Mouse (Mus musculus): ENCODE measurements around the gene Fezf2. TPM values are rescaled to one million over a fixed set of nuclear protein-coding genes. Genes with fewer than 3 reads are reported as not detected.

Fezf2 gene
- 0.17 TPM in 1 of 2 replicates, not detected in the other for polyA plus RNA-seq (2014; fragmentation: Nextera tagmentation; extraction: Ambion mirVana)

DNA sequence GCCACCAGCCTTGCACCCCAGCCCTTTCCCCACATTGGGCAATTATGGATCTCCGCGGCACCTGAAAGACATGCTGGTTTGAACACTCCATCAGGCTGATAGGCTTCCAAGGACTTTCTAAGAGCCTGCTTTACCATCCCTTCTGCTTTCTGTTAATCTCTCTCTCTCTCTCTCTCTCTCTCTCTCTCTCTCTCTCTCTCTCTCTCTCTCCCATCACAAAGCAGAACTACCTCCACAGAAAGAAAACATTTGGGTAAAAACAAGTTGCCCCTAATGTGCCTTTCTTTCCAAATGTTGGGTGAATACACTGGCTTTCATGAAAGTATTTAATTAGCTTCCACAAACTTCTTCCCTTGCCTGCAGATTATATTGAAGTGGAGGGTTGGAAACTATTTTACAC is at the start of gene Fezf2:
Gene Fezf2 (minus strand): TSS at position 101 of the 400 bp plus-strand sequence.
- H3K4me1 ChIP-seq (ENCODE audit: control insufficient read depth, insufficient read depth, low read length): peaks cover 11% of the 10 kb centered on the region; the same call in 1 of the 2 replicates
- DNase-seq (ENCODE audit: low spot score): no peak
- 2% methylated on average over 2 of the region's 2 CpGs for whole genome bisulfite sequencing
- H3K27me3 ChIP-seq (ENCODE audit: control insufficient read depth, insufficient read depth, low read length): peaks cover 86% of the 10 kb centered on the region
- H3K27ac ChIP-seq (replicated peaks; ENCODE audit: low read depth, low read length): no peak within 1 kb of the TSS
- H3K4me3 ChIP-seq (ENCODE audit: low read depth, low read length): no peak within 1 kb of the TSS
- ATAC-seq (ENCODE audit: insufficient number of reproducible peaks, low FRiP score, low TSS enrichment, low read depth): no peak
- H3K9ac ChIP-seq (ENCODE audit: low read length): no peak within 1 kb of the TSS
- no peak within 1 kb of the TSS for H3K4me2 ChIP-seq (ENCODE audit: low read depth, severe bottlenecking)
- no peaks in the 10 kb centered on the region for H3K9me3 ChIP-seq (ENCODE audit: control insufficient read depth, low read length)
- H3K36me3 ChIP-seq (ENCODE audit: control insufficient read depth, insufficient read depth, low read length): no peaks in the 10 kb centered on the region

DNA sequence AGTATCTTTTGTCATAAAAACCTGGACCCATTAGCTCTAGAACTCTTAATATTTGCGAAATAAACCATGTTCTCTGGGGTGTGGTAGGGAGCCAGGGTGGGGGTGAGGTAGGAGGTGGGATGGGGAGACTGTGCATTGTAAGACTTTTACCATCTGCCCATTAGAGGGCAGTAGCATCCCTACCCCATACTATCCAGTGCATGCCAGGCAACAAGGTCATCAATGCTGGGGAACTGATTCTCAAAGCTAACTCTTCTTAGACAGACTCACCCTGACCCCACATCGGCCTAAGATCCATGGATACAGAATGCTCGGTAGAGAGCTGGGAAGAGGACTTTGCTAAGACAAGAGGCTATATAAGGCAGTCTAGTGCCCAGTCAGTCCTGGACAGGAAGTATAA is 49.6 kb upstream of the Fezf2 start:
- ATAC-seq (ENCODE audit: insufficient number of reproducible peaks, low FRiP score, low TSS enrichment, low read depth) (no peak), DNase-seq (ENCODE audit: low spot score) (no peak)
- Histone ChIP-seq H3K9me3 (ENCODE audit: control insufficient read depth, low read length) (no peaks in the 10 kb centered on the region), H3K4me1 (ENCODE audit: control insufficient read depth, insufficient read depth, low read length) (no peaks in the 10 kb centered on the region), H3K9ac (ENCODE audit: low read length) (no peak overlapping the region), H3K27ac (replicated peaks; ENCODE audit: low read depth, low read length) (no peak overlapping the region), H3K36me3 (ENCODE audit: control insufficient read depth, insufficient read depth, low read length) (no peaks in the 10 kb centered on the region), H3K4me2 (ENCODE audit: low read depth, severe bottlenecking) (no peak overlapping the region), H3K4me3 (ENCODE audit: low read depth, low read length) (no peak overlapping the region), H3K27me3 (ENCODE audit: control insufficient read depth, insufficient read depth, low read length) (no peaks in the 10 kb centered on the region)
- 77% methylated on average over 3 of the region's 3 CpGs for WGBS

DNA sequence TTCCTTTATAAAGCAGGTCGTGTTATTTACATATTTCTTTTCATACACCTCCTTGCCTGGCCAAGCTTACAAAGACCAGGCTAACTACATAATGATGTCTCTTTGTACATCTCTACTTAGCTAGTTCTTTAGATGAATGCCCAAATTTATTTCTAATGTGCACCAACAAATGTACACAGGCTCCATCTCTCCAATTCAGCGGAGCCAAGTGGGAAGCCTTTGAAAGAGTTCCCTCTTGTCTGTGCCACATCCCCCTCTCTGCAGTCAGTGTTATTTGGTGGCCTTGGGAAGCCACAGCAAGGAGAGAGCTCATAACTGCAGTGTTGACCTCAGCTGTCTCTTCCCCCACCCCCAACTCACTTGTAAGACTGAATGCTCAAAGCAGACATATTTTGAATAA is 46.3 kb upstream of the Fezf2 start:
- H3K4me2 ChIP-seq (ENCODE audit: low read depth, severe bottlenecking): no peak overlapping the region
- ATAC-seq (ENCODE audit: insufficient number of reproducible peaks, low FRiP score, low TSS enrichment, low read depth): no peak
- no peaks in the 10 kb centered on the region for H3K4me1 ChIP-seq (ENCODE audit: control insufficient read depth, insufficient read depth, low read length)
- DNase-seq (ENCODE audit: low spot score): no peak
- H3K9ac ChIP-seq (ENCODE audit: low read length): no peak overlapping the region
- H3K9me3 ChIP-seq (ENCODE audit: control insufficient read depth, low read length): no peaks in the 10 kb centered on the region
- H3K27ac ChIP-seq (replicated peaks; ENCODE audit: low read depth, low read length): no peak overlapping the region
- H3K4me3 ChIP-seq (ENCODE audit: low read depth, low read length): no peak overlapping the region
- 66% methylated on average over 2 of the region's 2 CpGs for WGBS
- H3K27me3 ChIP-seq (ENCODE audit: control insufficient read depth, insufficient read depth, low read length): no peaks in the 10 kb centered on the region
- no peaks in the 10 kb centered on the region for H3K36me3 ChIP-seq (ENCODE audit: control insufficient read depth, insufficient read depth, low read length)

DNA sequence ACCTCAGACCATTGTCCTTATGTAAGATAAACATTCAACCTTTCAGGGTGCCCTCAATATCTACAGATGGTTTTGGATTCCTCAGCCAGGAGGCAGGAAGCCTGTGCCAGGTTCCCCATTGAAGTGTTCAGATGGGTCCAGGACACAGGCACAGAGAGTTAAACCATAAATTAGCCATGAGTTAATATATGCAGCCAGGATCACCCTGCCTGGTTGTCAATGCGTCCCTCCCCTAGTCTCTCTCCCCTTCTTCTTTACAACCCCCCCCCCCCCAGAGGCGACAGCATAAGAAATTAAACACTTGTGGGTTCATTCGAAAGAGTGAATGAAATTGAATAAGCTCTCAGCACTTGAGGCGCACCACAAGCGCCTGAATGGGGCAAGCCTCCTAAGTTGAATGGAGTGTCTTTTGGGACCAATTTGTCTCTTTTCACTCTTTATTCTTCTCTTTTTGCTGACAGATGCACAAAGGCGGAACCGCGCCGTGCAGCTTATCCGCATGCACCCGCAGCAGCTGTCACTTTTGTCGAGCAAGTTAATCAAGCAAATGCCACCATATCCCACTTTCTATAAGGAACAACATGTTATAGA is 45.4 kb upstream of the Fezf2 start:
- no peaks in the 10 kb centered on the region for H3K27me3 ChIP-seq (ENCODE audit: control insufficient read depth, insufficient read depth, low read length)
- no peaks in the 10 kb centered on the region for H3K36me3 ChIP-seq (ENCODE audit: control insufficient read depth, insufficient read depth, low read length)
- 66% methylated on average over 12 of the region's 12 CpGs for WGBS
- H3K4me1 ChIP-seq (ENCODE audit: control insufficient read depth, insufficient read depth, low read length): peaks cover 7% of the 10 kb centered on the region
- no peak overlapping the region for H3K27ac ChIP-seq (replicated peaks; ENCODE audit: low read depth, low read length)
- H3K4me3 ChIP-seq (ENCODE audit: low read depth, low read length): no peak overlapping the region
- DNase-seq (ENCODE audit: low spot score): no peak
- no peak overlapping the region for H3K9ac ChIP-seq (ENCODE audit: low read length)
- H3K4me2 ChIP-seq (ENCODE audit: low read depth, severe bottlenecking): no peak overlapping the region
- H3K9me3 ChIP-seq (ENCODE audit: control insufficient read depth, low read length): no peaks in the 10 kb centered on the region
- ATAC-seq (ENCODE audit: insufficient number of reproducible peaks, low FRiP score, low TSS enrichment, low read depth): no peak

DNA sequence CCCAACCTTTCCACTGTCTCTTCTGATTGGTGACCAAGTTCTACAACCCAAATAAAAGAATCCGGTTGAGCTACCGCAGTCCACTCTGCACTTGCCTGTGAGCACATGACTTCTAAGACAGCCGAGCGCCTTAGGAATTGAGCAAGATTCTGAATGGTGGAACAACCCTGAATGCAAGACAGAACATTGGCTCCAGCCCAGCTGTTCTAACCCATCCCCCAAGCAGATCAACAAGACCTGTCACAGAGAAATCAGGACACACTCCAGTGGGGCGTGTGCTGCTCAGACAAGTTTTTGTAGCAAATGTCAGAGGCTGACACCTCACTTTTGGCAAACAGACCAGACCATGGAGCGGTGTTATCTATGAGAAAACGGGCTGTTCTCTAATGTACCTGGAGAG is 43.2 kb upstream of the Fezf2 start:
- Histone ChIP-seq H3K9ac (ENCODE audit: low read length) (no peak overlapping the region), H3K27me3 (ENCODE audit: control insufficient read depth, insufficient read depth, low read length) (no peaks in the 10 kb centered on the region), H3K27ac (replicated peaks; ENCODE audit: low read depth, low read length) (no peak overlapping the region), H3K9me3 (ENCODE audit: control insufficient read depth, low read length) (no peaks in the 10 kb centered on the region), H3K36me3 (ENCODE audit: control insufficient read depth, insufficient read depth, low read length) (no peaks in the 10 kb centered on the region), H3K4me1 (ENCODE audit: control insufficient read depth, insufficient read depth, low read length) (peaks cover 10% of the 10 kb centered on the region), H3K4me3 (ENCODE audit: low read depth, low read length) (no peak overlapping the region), H3K4me2 (ENCODE audit: low read depth, severe bottlenecking) (no peak overlapping the region)
- no peak for ATAC-seq (ENCODE audit: insufficient number of reproducible peaks, low FRiP score, low TSS enrichment, low read depth)
- WGBS: 80% methylated on average over 7 of the region's 7 CpGs
- DNase-seq (ENCODE audit: low spot score): no peak

DNA sequence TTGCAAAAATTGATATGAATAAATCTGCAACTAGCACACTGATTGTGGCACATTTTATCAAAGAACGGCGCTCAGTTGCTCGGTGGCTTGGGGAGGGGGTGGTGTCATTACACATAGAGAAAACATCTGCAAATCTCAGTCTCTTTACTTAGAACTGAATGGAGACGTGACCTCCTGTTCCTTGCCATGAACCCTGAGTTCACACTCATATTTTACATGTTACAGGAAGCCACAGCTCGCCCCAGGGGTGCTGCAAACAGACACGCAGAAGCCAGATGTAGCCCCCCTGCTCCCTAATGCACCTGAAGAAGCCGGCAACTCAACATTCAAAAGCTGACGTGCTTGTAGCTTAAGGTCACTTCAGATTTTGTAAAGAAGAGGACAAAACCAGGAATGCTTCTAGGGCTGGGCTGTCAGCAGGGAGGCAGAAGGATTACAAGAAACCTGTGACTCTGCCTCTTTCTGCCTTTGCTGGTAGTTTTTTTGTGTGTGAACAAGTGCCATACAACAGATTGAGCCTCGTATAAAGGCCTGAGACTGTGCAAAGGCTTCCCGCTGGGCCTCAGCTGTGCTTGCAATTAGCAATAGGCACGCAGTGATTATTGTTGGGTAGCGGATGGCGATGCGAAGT is 40.9 kb upstream of the Fezf2 start:
- H3K9me3 ChIP-seq (ENCODE audit: control insufficient read depth, low read length): no peaks in the 10 kb centered on the region
- peaks cover 10% of the 10 kb centered on the region for H3K4me1 ChIP-seq (ENCODE audit: control insufficient read depth, insufficient read depth, low read length)
- WGBS: 8% methylated on average over 14 of the region's 14 CpGs
- no peak overlapping the region for H3K9ac ChIP-seq (ENCODE audit: low read length)
- ATAC-seq (ENCODE audit: insufficient number of reproducible peaks, low FRiP score, low TSS enrichment, low read depth) (no peak), DNase-seq (ENCODE audit: low spot score) (peak; percentile 47)
- no peaks in the 10 kb centered on the region for H3K36me3 ChIP-seq (ENCODE audit: control insufficient read depth, insufficient read depth, low read length)
- no peaks in the 10 kb centered on the region for H3K27me3 ChIP-seq (ENCODE audit: control insufficient read depth, insufficient read depth, low read length)
- no peak overlapping the region for H3K4me2 ChIP-seq (ENCODE audit: low read depth, severe bottlenecking)
- H3K4me3 ChIP-seq (ENCODE audit: low read depth, low read length): no peak overlapping the region
- no peak overlapping the region for H3K27ac ChIP-seq (replicated peaks; ENCODE audit: low read depth, low read length)

DNA sequence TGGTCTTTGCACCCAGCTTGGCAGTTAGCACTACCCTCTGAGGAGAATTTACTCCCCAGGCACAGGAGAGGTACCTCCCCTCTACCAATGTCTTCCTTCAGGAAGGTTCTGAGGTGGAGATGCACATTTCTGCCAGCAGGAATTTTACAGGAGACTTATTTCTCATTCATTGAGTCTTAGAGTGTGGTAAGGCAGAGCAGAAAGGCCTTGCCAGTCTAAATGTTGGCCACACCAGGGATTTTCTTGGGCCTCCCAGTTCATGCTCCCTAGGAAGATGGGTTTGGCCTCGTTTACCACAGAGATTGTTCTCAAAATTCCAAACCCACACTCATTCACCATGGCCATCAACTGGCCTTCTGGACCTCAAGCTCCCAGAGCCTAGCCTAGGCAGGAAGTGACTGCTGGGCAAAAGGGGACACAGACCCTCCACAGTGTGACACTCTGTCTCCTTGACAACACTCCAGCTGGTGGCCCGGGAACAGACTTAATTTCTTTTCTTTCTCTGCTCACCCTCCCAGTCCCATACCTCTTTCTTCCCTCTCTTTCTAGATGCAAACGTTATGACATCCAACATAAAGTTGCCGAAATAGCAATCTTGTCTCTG is 40.3 kb upstream of the Fezf2 start:
- H3K27me3 ChIP-seq (ENCODE audit: control insufficient read depth, insufficient read depth, low read length): no peaks in the 10 kb centered on the region
- H3K4me3 ChIP-seq (ENCODE audit: low read depth, low read length): no peak overlapping the region
- H3K4me2 ChIP-seq (ENCODE audit: low read depth, severe bottlenecking): no peak overlapping the region
- H3K4me1 ChIP-seq (ENCODE audit: control insufficient read depth, insufficient read depth, low read length): peaks cover 10% of the 10 kb centered on the region
- DNase-seq (ENCODE audit: low spot score) (peak; percentile 30), ATAC-seq (ENCODE audit: insufficient number of reproducible peaks, low FRiP score, low TSS enrichment, low read depth) (peak; percentile 41; the same call in 1 of the 2 replicates)
- H3K9me3 ChIP-seq (ENCODE audit: control insufficient read depth, low read length): no peaks in the 10 kb centered on the region
- H3K36me3 ChIP-seq (ENCODE audit: control insufficient read depth, insufficient read depth, low read length): no peaks in the 10 kb centered on the region
- H3K27ac ChIP-seq (replicated peaks; ENCODE audit: low read depth, low read length): no peak overlapping the region
- H3K9ac ChIP-seq (ENCODE audit: low read length): no peak overlapping the region
- WGBS: 29% methylated on average over 4 of the region's 4 CpGs

DNA sequence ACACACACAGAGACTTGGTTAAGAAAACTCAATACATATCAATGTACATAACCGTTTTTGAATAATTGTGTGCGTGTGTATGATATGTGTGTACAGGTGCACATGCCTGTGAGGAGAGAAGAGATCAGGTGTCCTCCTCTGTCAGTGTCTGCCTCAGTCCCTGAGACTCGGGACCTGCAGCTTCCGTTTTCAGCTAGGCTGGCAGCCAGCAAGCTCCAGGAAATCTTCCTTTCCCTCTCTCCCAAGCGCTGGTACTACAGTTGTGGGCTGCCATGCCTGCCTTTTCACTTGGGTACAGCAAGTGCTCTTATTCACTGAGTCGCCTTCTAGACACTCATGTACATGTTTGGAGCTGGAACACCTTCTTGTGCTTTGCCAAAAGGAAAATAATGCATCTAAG is 39.2 kb upstream of the Fezf2 start:
- no peak overlapping the region for H3K4me2 ChIP-seq (ENCODE audit: low read depth, severe bottlenecking)
- 80% methylated on average over 6 of the region's 6 CpGs for WGBS
- H3K4me1 ChIP-seq (ENCODE audit: control insufficient read depth, insufficient read depth, low read length): peaks cover 10% of the 10 kb centered on the region

More for the DNA sequence above, 39.2 kb upstream of the Fezf2 start:
- Histone ChIP-seq H3K9me3 (ENCODE audit: control insufficient read depth, low read length) (no peaks in the 10 kb centered on the region), H3K27ac (replicated peaks; ENCODE audit: low read depth, low read length) (no peak overlapping the region), H3K36me3 (ENCODE audit: control insufficient read depth, insufficient read depth, low read length) (no peaks in the 10 kb centered on the region), H3K4me3 (ENCODE audit: low read depth, low read length) (no peak overlapping the region), H3K27me3 (ENCODE audit: control insufficient read depth, insufficient read depth, low read length) (no peaks in the 10 kb centered on the region), H3K9ac (ENCODE audit: low read length) (no peak overlapping the region)
- no peak for DNase-seq (ENCODE audit: low spot score)
- no peak for ATAC-seq (ENCODE audit: insufficient number of reproducible peaks, low FRiP score, low TSS enrichment, low read depth)

Measured in limb, embryonic 11.5 days (tissue).